Mouse (Mus musculus): ENCODE results near the gene Taf3. TPM values are rescaled to one million over a fixed set of nuclear protein-coding genes. Genes with fewer than 3 reads are reported as not detected.

Taf3 gene
- total RNA-seq, 2 experiments from 2014 or later, result 14.8 to 15.7 TPM

GRCm38 (mm10) chr2:9971927-9972326 is 76.5 kb downstream of the Taf3 start:
- no peak for TF ChIP-seq CTCF (IDR thresholded peaks at IDR 0.05)
- intact Hi-C loops (cut with DNase I), result no loop called here
- no peak for DNase-seq (ENCODE audit: extremely low spot score in 1 of 2, low spot score in 2 of 2)
- Histone ChIP-seq H3K4me3 (no peak overlapping the region), H3K27ac (no peak overlapping the region)

GRCm38 (mm10) chr2:9970579-9970978 is 77.8 kb downstream of the Taf3 start:
- intact Hi-C loops (cut with DNase I), result no loop called here
- no peak for DNase-seq (ENCODE audit: extremely low spot score in 1 of 2, low spot score in 2 of 2)
- TF ChIP-seq CTCF (IDR thresholded peaks at IDR 0.05), result no peak
- Histone ChIP-seq H3K4me3 (no peak overlapping the region), H3K27ac (no peak overlapping the region)

GRCm38 (mm10) chr2:9970178-9970577 is 78.2 kb downstream of the Taf3 start:
- Histone ChIP-seq H3K4me3 (no peak overlapping the region), H3K27ac (no peak overlapping the region)
- TF ChIP-seq CTCF (IDR thresholded peaks at IDR 0.05), result no peak
- intact Hi-C loops (cut with DNase I), result no loop called here
- DNase-seq (ENCODE audit: extremely low spot score in 1 of 2, low spot score in 2 of 2), result no peak

GRCm38 (mm10) chr2:9969734-9970133 is 78.7 kb downstream of the Taf3 start:
- intact Hi-C loops (cut with DNase I), result no loop called here
- TF ChIP-seq CTCF (IDR thresholded peaks at IDR 0.05), result no peak
- H3K4me3 ChIP-seq, result no peak overlapping the region
- no peak overlapping the region for H3K27ac ChIP-seq
- DNase-seq (ENCODE audit: extremely low spot score in 1 of 2, low spot score in 2 of 2), result no peak

GRCm38 (mm10) chr2:9966634-9967033 is 81.8 kb downstream of the Taf3 start:
- TF ChIP-seq CTCF (IDR thresholded peaks at IDR 0.05), result no peak
- no peak overlapping the region for H3K4me3 ChIP-seq
- H3K27ac ChIP-seq, result no peak overlapping the region
- no peak for DNase-seq (ENCODE audit: extremely low spot score in 1 of 2, low spot score in 2 of 2)
- intact Hi-C loops (cut with DNase I), result no loop called here

GRCm38 (mm10) chr2:9965608-9966007 is 82.8 kb downstream of the Taf3 start:
- no peak for DNase-seq (ENCODE audit: extremely low spot score in 1 of 2, low spot score in 2 of 2)
- intact Hi-C loops (cut with DNase I), result no loop called here
- TF ChIP-seq CTCF (IDR thresholded peaks at IDR 0.05), result no peak
- no peak overlapping the region for H3K4me3 ChIP-seq
- H3K27ac ChIP-seq, result no peak overlapping the region

GRCm38 (mm10) chr2:9962871-9963270 is 85.5 kb downstream of the Taf3 start:
- no peak overlapping the region for H3K4me3 ChIP-seq
- intact Hi-C loops (cut with DNase I), result no loop called here
- no peak for DNase-seq (ENCODE audit: extremely low spot score in 1 of 2, low spot score in 2 of 2)

GRCm38 (mm10) chr2:9961708-9962107 is 86.7 kb downstream of the Taf3 start:
- intact Hi-C loops (cut with DNase I), result no loop called here
- no peak for DNase-seq (ENCODE audit: extremely low spot score in 1 of 2, low spot score in 2 of 2)
- Histone ChIP-seq H3K27ac (no peak overlapping the region), H3K4me3 (no peak overlapping the region)
- TF ChIP-seq CTCF (IDR thresholded peaks at IDR 0.05), result no peak

More at GRCm38 (mm10) chr2:9962871-9963270, 85.5 kb downstream of the Taf3 start:
- H3K27ac ChIP-seq, result no peak overlapping the region
- TF ChIP-seq CTCF (IDR thresholded peaks at IDR 0.05), result no peak

GRCm38 (mm10) chr2:9958011-9958410 is 90.4 kb downstream of the Taf3 start:
- TF ChIP-seq CTCF (IDR thresholded peaks at IDR 0.05), result no peak
- Histone ChIP-seq H3K27ac (no peak overlapping the region), H3K4me3 (no peak overlapping the region)
- intact Hi-C loops (cut with DNase I), result no loop called here
- no peak for DNase-seq (ENCODE audit: extremely low spot score in 1 of 2, low spot score in 2 of 2)

- Histone ChIP-seq H3K27ac (no peak overlapping the region), H3K4me3 (no peak overlapping the region)
- no peak for DNase-seq (ENCODE audit: extremely low spot score in 1 of 2, low spot score in 2 of 2)
- no peak for TF ChIP-seq CTCF (IDR thresholded peaks at IDR 0.05)
- intact Hi-C loops (cut with DNase I), result no loop called here
These were observed 91.8 kb downstream of the Taf3 start for GRCm38 (mm10) chr2:9956546-9956945.

- DNase-seq (ENCODE audit: extremely low spot score in 1 of 2, low spot score in 2 of 2), result no peak
- no peak for TF ChIP-seq CTCF (IDR thresholded peaks at IDR 0.05)
- Histone ChIP-seq H3K4me3 (no peak overlapping the region), H3K27ac (no peak overlapping the region)
- intact Hi-C loops (cut with DNase I), result no loop called here
These were observed 92.5 kb downstream of the Taf3 start for GRCm38 (mm10) chr2:9955576-9956535.

- TF ChIP-seq CTCF (IDR thresholded peaks at IDR 0.05), result no peak
- no peak overlapping the region for H3K27ac ChIP-seq
- H3K4me3 ChIP-seq, result no peak overlapping the region
- intact Hi-C loops (cut with DNase I), result no loop called here
- no peak for DNase-seq (ENCODE audit: extremely low spot score in 1 of 2, low spot score in 2 of 2)
These were observed 101.7 kb downstream of the Taf3 start for GRCm38 (mm10) chr2:9946739-9947138.

GRCm38 (mm10) chr2:9945611-9946010 is 102.8 kb downstream of the Taf3 start:
- DNase-seq (ENCODE audit: extremely low spot score in 1 of 2, low spot score in 2 of 2), result no peak
- no peak for TF ChIP-seq CTCF (IDR thresholded peaks at IDR 0.05)
- Histone ChIP-seq H3K27ac (no peak overlapping the region), H3K4me3 (no peak overlapping the region)
- intact Hi-C loops (cut with DNase I), result no loop called here

Measured in left cerebral cortex, adult 2 months (tissue).